Mouse (Mus musculus) hindlimb bud, embryonic 11.5 days (tissue): ENCODE measurements around the gene Zfp853.

Source experiments
- DNase-seq: peaks from one replicate; pipeline ENCODE4 v3.0.0-alpha.2; 2012; ENCODE audit warnings: low read depth, low spot score; ENCODE audit errors: extremely low spot score

Gene Zfp853

DNA sequence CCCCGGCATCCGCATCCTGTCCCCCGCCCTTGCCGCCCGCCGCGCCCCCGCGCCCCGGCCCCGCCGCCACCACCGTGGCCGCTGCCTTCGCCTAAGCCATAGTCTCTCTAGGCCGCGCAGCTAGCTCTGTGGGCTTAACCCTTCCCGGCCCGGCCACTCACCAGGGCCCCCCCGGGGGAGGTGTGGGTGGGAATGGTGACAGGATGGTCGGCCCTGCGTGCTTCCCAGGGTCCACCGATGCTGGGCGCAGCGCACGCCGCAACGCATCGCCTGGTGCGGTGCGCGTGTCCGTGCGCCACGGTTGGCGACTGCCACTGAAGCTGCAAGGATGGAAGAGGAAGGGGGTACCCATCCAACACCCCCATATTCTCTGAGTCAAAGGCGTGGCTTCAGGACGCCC, at the start of gene Zfp853:
TSS of gene Zfp853 (minus strand) at position 220 of the 400 bp plus-strand sequence.
- no peak for DNase-seq

DNA sequence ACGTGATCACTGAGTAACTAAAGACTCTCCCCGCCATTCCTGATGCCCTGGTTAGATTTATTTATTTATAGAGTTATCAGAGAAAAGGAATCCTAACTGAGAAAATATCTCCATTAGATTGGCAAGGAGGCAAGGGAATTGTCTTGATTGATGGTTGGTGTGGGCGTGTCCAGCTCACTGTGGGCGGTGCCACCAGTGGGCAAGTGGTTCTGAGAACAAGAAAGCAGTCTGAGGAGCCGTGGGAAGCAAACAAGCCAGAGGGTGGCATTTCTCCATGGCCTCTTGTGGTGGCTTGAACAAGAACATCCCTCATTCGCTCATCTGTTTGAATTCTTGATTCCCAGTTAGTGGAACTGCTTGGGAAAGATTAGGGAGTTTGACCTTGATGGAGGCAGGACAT, 46.2 kb upstream of the Zfp853 start:
- no peak for DNase-seq

DNA sequence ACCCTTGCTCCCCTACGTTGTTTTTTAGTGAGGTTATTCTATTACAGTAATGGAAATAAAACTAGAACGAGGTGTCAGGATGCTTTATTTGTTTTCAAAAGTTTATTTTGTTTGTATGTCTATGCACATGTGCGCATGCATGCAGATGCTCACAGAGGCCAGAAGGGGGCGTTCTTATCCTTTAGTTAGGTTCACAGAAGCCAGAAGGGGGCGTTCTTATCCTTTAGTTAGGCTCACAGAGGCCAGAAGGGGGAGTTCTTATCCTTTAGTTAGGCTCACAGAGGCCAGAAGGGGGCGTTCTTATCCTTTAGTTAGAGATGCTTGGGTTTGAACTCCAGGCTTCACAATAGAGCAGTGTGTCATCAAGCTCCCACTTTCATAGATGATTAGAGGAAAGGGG, 43.1 kb upstream of the Zfp853 start:
- DNase-seq: no peak

DNA sequence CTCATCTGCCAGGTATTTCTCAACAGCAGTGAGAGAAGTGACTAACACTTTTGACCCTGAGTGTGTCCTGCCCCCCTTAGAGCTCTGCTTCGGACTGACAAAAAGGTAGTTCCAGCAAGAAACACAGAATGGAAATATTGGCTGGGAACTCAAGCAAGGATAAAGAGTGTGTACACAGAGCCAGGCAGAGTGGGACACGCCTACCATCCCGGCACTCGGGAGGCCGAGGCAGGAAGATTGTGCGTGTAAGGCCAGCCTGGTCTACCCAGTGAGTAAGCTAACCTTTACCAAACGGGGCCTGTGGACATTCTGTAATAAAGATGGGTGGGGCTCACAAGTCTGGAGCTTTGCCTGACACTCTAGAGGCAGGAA, 41.7 kb upstream of the Zfp853 start:
- no peak for DNase-seq

DNA sequence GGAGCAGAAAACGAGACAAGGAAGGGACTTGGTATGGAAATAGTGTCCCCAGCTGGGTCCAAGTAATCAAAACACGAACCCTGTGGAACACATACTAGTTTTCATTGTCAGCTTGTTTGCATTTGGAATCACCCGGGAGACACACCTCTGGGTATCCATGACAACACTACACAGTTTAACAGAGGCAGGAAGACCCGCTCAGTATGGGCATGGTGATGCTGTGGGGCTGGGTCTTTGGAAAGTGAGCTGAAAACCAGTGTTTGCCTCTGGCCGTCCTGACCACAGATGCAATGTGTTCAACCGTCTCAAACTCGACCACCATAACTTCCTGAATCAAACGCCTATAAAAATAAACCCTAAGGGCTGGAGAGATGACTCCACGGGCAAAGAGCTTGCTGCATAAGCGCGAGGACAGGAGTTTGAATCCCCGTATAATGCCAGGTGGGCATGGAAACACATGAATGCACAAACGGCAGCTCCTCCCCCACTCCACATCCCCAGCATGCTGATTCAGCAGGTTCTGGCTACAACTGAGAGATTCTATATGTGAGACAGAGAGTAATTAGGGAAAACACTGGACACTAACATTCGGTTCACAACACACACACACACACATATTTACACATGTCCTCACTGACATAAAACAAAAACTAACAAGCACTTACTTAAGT, 41.1 kb upstream of the Zfp853 start:
- no peak for DNase-seq

DNA sequence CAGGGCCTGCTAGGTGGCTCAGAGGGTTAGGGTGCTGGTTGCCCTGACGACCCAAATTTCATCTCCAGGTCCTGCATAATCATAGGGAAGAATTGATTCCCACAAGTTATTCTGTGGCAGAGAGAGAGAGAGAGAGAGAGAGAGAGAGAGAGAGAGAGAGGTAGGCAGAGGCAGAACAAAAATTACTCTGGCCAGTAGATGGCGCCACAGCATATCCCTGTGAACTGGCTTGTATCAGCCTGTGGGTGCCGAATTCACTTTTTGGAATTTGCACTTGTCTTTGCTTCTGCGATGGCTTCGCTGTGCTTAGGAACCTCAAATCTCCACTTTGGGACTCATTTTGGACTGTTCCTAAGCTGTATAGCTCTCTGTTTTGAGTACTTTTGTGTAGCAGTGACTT, 40.4 kb upstream of the Zfp853 start:
- no peak for DNase-seq

DNA sequence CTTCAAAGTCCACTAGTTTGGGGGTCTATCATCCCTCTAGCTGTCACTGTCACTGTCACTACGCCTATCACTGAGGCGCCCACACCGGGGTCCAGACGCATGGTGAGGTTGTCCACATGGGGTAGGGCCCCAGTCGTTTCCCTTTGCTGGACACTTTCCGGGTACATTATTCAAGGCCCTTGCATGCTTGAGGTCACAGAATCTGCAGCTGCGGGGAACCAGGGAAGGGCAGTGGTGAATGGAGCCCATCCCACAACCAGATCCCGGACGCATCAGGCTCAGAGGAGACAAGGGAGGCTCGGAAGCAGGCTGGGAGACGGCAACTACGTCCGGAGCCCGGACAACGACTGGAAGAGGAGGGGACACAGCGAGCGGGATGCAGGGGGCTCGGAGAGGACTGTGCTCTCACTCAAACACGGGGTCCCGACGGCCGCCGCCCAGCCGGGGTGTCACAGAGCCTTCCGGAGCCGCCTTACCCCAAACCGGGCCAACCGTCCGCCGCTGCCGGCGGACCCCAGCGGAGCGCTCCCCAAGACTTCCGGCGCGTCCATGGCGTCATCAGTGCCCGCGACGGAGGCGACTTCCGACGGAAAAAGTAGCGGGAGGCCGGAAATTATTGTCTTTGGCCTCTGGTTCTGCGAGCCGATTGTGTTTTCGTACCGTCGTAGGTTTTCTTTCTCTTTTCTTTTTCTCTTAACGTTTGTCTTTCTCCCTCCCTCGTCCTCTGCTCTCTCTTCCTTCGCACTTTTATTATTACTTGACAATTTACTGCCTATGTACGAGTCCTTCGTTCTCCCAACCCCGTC, 35.5 kb upstream of the Zfp853 start, which contains the start of gene Zdhhc4:
TSS of gene Zdhhc4 (minus strand) at position 567 of the 806 bp plus-strand sequence.
- DNase-seq: peak; percentile 52

DNA sequence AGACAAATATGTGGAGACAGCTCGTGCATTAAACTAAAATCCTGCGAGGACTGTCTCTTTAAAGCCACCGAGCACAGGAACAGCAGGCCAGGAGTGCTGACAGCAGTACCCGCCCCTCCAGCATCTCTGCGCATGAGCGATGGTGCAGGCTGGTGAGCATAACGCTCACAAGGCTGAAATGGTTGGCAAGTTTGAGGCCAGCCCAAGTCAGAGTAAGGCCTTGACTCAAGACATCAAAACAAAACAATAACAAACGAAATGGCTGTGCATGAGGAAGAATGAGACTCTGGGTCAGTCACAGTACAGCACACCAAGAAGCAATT, 23.8 kb upstream of the Zfp853 start:
- DNase-seq: no peak

DNA sequence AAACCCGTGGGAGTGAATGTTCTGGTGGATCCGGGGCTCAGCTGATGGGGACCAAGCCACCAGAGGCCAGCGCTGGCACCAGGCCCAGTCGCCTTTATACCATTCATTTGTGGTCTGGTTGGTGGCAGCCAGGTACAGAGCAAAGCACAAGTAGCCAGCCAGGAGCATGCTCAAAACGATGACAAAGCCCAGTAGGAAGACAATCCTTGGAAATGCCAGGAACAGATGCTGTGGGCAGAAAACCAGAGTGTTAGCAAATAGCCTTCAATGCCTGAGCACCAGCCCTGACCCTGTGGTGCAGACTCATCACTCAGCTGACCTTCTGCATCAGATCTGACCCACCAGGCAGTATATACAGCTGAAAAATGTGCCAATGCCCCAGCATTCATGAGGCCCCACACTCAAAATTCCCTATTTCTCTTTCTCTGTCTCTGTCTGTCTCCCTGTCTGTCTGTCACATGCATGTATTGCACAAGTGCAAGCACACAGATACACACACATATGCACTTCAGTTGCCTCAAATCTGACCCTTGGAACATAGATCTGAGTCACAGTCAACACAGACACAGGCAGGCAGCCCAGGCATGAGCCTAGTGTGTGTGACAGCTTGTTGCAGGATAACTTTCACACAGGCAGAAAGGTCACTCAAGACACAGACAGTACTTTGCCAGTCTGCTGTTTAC, 23.3 kb upstream of the Zfp853 start:
- no peak for DNase-seq

DNA sequence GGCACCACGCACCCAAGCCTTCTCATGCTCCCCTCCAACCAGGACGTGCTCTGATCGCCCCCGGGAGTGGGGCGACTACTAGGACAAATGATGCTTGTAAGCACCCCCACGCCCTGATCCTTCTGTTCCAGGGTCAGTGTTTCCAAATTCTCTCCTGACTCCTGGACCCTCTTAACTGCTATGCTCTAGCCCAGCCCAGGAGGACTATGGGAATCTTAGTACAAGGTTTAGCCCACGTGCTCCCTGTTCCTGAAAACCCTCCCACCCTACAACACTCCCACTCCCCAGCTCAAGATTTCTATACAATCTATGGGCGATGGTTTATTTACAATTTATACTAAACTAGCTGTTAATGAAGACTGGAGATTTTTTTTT, 22.1 kb upstream of the Zfp853 start:
- DNase-seq: no peak

DNA sequence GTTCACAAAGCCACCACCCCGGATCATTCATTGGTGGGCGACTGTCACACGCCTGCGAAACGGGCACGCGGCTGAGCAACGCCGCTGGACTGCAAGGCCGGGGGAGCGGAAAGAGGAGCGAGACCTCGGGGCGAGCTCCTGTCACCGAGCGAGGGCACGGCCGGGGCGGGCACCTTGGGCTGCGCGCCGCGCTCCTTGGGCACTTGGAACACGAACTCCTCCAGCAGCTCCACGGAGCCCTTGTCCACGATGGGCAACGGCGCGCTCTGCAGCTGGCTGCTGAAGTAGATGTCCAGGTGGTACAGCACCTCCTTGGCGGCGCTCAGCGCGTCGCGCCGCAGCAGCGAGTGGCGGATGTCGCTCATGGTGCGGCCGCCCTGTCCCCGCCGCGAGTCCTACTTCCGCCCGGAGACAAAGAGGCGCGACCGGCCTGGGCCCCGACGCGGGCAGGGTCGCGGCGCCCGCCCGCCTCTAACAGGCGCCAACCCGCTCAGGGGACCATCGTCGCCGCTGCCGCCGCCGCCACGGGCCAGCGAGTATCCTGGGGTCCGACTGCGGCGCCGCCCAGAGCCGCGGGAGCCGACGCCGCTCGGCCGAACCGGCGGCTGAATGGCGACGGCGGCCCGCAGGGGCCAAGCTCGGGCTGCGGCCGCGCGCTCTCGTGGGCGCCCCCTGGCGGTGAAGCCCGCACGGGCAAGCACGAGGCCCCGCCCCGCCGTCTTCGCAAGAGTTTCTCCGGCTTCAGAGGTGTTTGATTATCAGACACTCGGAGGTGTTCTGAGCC, 21.5 kb upstream of the Zfp853 start, which contains the start of gene E130309D02Rik:
TSS of gene E130309D02Rik (minus strand) at position 631 of the 784 bp plus-strand sequence.
- no peak for DNase-seq

DNA sequence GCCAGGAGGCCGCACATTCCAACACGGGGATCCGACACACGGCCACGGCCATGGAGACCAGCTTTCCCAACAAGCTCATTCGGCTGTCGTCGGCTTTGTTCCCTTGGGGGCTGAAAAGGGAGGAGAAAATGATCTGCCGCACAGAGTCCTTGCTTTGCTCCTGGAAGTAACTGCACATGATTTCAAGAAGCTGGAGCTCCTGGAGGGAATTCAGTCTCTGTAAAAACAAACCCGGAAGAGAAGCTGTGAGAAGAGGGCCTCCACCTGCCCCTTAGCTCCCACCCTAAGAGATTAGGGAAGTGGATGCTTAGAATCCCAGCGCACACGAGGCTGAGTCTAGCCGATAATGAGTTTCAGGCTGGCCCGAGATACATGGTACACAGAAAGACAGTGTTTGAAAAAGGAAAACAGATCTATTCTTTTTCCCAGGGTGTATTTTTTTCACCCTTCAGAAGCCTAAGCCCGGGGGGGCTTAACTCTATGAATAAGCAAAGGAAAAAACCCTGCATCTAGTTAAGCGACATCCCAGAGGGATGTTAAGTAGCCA, 20.8 kb upstream of the Zfp853 start:
- no peak for DNase-seq

DNA sequence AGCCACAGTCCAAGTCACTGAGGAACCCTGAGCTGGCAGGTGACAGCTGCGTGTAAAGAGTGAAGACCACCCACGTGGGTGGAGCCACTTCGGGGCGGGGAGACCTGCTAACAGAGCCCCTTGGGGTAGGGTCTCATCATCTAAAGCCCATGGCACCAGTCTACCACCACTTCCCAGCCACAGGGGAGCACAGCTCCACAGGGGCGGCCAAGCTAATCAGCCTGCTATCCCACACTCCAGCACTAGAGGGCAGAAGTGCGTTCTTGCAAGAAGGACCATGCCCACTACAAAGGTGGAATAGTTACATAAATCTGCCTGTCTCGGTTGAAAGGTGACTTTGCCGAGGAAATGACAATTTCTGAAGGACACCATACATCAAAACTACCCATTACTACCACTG, 18.5 kb upstream of the Zfp853 start:
- DNase-seq: peak; percentile 66

DNA sequence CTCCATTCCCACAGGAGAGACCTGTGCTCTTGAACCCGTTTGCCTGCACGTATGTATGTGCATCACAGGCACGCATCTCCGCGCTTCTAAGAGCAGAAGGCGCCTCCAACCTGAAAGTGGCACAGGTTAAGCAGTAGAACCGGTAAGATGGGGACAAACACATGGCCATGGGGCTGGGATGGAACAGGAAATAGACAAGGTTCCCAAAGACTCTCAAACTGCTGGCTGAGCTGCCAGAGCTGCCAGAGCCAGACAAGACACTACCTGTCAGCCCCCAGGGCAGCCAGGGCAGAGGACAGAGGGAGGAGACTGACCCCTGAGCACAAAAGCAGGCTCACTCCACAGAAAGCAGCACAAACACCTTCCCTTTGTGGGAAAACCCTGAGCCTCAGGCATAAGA, 16.5 kb upstream of the Zfp853 start:
- DNase-seq: no peak

DNA sequence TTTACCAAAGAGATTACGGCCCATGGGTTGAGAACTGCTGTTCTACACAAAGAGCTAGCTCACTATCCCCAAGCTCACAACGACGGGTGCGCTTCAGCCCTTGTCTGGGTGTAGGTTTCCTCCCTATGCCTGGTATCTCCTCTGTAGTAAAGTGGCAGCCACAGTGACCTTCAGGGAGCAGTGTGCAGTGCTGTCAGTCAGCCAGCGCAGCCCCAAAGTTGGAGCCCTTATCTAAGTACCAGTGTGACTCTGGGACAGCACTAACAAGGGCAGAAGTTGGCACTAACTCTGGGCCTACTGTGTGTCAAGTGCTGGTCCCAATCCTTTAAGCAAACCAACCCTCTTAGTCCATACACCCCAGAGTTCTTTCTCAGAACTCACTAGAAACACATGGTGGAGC, 15.4 kb upstream of the Zfp853 start:
- no peak for DNase-seq

DNA sequence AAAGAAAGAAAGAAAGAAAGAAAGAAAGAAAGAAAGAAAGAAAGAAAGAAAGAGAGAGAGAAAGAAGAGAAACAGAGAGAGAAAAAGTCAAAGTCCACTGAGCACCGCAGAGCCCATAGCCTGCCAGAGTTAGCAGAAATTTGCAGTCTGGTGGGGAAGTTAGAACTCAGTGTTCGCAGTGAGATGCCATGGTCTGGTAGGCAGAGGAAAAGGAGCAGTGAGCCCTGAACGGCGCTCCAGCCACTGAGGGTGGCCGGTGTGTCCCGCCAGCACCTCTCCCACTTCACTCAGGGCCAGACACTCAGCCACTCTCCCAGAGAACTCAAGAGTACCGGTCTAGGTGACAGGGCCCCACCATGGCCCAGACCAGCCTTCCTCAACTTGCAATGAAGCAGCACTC, 10.8 kb upstream of the Zfp853 start:
- no peak for DNase-seq

DNA sequence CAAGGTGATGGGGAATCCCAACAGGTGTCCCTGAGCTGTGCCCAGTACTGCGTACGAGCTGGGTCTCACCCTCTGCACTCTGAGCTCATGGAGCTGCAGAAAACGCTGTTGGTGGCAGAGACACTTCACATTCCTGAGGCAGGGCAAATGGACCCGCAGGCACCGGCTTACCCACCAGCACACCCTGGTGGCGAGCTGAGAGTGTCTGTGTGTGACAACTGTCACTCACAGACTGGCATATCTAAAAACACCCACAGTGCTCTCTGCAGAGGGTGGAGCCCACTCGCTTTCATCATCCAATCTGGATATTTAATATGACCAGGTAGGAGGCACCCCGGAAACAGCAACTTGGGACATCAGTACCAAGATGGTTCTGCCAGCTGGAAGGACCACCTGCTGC, 7.9 kb upstream of the Zfp853 start:
- DNase-seq: no peak

DNA sequence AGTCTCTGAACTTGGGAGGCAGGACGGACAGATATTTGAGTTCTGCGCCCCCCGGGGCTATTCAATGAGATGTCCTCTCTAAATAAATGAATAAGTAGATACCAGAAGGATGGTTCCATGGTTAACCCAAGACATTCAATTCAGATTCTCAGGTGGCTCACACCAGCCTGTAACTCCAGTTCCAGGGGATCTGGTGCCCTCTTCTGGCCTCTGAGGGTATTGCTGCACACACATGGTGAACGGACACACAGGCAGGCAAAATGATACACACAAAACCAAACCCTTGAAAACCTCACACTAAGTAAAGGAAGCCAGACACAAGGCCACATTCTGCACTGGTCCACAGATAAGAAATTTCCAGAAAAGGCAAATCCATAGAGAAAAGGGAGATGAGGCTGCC, 6.3 kb upstream of the Zfp853 start:
- DNase-seq: no peak

DNA sequence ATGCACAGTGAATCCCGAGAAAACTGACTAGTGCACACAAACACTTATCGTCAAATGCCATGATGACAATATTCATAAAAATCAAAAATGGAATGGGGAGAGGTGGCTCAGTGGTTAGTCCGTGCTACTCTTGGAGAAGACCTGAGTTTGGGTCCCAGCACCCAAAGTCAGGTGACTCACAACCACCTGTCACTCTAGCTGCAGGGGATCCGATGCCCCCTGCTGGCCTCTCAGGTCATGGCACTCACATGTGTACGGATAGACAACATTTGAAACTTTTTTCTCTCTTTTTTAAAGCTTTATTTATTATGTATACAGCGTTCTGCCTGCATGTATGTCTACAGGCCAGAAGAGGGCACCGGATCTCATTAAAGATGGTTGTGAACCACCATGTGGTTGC, 5.0 kb upstream of the Zfp853 start:
- no peak for DNase-seq

DNA sequence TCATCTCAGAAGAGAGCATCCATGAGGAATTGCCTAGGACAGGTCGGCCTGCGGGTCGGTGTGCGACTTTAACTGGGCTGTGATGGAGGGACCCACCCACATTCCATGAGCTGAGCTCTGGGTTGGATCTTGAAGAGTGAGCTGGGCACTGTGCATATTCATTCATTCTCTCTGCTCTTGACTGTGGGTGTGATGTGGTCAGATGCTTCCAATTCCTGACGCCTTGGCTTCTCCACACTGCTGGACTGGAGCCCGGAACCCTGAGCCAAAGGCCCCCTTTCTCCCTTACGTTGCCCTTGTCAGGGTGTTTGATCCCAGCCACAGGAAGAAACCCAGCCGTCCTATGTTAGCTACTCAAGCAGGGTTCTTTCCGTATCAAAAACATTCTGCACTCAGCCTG, 4.6 kb upstream of the Zfp853 start:
- DNase-seq: no peak

DNA sequence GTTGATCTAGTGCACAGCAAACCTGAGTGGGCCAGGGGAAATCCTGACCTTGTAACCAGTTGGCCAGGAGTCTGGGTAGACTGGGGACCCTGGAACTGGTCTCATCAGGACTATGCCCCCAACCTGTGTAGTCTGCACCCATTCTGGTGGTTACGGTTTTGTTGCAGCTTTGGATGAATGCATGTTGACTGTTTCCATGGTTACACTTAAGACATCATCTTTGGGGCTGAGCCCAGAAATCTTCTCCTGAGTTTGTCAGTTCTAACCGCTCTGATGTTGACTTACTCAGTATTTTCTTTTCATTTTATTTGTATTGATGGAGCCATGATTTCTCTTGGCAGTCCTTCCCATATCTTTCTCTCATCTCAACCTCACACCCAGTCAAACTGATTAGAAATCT, 1.9 kb upstream of the Zfp853 start:
- DNase-seq: no peak
